Mouse (Mus musculus): ENCODE data around the gene Cryab.

The Cryab gene

DNA sequence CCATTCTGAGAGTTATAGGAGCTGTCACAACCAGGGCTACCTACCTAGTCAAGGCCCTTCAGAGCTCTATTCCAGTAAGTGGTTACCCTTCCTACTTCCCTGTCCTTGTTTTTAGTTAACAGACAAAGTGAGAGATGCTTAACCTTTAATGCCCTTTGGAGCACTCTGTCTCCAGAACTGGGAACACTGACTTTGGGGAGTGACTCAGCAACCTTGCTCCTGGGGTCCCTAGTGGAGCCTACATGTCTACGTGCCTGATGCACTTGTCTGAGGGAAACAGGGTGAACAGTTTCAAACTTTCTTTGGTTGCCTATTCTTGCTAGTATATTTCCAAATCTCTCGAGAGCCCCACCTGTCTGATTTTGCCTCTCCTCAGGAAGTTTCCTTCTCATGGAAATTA, 8.4 kb upstream of the Cryab start:
- no peak for DNase-seq (ENCODE audit: low spot score in 2 of 2)

DNA sequence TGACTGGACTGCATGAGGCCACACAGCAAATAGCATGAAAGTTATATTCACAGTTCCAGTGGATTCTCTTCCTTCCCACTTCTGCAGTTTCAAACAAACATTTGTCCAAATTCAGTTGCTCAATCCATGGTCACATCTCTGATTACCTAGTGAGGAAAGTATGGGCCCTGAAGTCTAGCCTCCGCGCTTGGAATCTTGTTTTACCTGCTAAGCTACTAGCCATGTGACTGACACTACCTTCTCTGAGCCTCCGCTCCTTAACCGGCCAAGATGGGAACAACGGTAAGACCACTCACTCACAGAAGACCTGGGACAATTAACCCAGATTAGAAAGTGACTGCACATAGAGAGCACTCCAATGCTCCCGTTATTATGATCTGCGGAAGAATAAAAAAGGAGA, 5.3 kb upstream of the Cryab start:
- no peak for DNase-seq (ENCODE audit: low spot score in 2 of 2)

DNA sequence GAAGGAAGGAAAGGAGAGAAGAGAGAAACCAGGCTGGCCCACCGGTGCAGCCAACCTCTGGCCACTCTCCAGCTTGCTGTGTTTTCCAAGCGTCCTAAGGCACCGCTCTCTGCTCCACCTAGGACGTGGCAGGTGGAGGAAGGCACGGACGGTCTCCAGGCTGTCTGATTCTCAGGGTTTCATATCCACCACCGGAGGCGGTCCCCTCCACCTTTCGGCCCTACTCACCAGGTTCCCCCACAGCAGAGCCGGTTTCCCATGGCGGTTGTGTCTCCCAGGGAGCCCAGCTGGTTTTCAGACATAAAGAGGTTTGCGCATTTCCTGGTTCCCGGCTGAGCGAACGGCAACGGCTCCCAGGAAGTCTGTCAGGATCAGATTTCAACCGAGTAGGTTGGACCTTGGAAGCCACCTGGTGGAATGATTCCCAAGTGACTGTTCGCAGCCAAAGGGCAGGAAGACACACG, 4.9 kb upstream of the Cryab start, which contains the start of gene 2310030G06Rik:
Gene 2310030G06Rik (minus strand): TSS at position 323 of the 464 bp plus-strand sequence.
- DNase-seq (ENCODE audit: low spot score in 2 of 2) = peak in 1 of 2 experiments; percentile 32

DNA sequence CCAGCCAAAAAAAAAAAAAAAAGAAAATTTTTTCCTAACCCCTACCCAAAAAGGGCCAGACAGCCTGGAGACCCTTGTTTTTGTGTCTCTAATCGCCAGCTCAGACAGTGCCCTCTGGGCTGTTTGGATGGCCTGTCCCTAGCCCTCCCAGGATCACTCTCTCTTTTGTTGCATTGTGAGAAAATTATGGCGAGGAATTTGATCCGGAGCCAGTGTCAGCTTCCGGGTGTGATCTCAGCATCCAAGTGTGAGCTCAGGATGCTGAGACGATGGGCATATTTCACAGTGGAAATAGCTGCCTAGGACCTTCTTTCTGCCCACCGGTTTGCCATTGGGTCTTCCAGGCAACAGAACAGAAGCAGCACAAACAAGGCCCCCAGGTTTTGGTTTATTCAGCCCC, 419 bp upstream of the Cryab start:
- DNase-seq (ENCODE audit: low spot score in 2 of 2) = no peak

DNA sequence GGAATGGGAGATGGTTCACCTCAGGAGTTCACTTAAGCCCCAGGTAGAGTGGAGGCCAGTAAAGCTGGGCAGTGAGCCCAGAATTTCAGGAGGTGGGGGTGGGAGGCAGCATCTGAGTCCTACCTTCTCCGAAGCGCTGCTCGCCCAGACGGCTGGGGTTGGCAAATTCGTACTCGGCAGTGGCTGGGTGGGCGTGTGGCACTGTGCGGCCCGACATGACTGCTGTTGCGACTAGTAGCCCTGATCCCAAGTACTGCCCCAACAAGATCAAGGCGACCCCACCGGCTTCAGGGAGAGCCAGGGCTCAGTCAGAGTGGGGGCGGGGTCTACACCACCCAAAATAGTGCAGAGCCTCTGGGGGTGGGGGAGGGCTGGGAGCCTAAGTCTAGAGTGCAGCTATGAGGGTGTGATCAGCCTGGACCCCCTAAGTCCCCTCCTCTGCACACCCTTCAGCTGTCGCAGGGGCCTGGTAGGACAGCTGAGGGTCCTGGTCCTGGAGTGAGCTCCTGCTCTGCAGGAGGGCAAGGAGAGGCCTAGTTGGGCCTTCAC, 1.0 kb downstream of the Cryab start, which contains the start of gene Hspb2:
Gene Hspb2 (minus strand): TSS at position 301 of the 549 bp plus-strand sequence.
- DNase-seq (ENCODE audit: low spot score in 2 of 2) = no peak

DNA sequence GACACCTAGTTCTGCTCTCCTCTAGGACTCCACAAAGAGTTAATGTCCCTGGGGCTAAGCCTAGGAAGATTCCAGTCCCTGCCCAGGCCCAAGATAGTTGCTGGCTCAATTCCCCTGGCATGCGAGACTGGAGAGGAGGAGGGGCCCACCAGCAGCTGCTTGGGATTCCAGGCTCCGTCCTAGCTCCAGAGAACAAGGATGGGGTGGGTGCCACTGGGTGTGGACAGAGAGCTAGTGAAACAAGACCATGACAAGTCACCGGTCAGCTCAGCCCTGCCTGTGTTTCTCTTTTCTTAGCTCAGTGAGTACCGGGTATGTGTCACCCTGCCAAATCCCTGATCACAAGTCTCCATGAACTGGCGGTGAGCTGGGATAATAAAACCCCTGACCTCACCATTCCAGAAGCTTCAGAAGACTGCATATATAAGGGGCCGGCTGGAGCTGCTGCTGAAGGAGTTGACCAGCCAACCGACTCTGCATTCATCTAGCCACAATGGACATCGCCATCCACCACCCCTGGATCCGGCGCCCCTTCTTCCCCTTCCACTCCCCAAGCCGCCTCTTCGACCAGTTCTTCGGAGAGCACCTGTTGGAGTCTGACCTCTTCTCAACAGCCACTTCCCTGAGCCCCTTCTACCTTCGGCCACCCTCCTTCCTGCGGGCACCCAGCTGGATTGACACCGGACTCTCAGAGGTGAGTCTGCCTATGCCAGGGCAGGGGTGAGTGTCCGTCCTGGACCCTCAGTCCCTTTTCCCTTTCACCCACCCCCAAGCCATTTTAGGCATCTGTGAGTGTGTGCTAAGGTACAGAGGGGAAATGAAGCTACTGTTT, 1.9 kb downstream of the Cryab start:
- DNase-seq (ENCODE audit: low spot score in 2 of 2) = peak; percentile 53 to 63

DNA sequence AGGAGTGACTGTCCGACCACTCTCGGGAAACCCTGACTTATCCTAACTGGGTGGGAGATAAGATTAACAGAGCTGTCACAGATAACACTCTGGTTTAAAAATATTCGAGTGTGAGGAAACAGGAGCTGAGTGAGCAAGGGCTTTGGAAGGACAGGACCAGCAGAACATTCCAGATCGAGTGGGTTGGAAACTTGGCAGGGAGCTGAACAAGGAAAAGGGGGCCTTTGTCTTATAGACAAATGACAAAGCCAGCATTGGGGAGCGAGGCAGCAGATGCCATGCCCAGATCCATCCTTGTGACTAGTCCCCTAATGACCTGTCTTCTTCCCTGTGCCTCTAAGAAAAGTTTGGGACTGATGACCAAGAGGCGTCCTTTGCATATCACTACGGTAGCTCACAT, 2.8 kb downstream of the Cryab start:
- DNase-seq (ENCODE audit: low spot score in 2 of 2) = no peak

DNA sequence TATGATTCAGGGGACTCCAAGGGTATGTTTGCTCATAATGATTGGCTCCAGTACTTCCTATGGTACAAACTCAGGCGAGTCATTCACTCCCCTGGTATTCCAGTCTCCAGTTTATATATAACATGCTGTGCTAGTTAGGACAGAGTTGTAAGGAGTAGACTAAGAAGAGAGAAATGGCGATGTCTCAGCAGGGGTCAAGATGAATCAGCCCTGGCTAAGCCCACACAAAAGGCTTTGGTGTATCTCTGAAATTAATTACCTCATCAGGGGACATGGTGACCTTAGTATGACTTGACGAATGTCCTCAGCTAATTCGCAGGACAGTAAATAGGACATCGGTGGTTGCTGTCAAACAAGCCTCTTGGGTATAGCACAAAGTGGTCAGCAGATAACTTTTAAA, 5.6 kb downstream of the Cryab start:
- DNase-seq (ENCODE audit: low spot score in 2 of 2) = no peak

DNA sequence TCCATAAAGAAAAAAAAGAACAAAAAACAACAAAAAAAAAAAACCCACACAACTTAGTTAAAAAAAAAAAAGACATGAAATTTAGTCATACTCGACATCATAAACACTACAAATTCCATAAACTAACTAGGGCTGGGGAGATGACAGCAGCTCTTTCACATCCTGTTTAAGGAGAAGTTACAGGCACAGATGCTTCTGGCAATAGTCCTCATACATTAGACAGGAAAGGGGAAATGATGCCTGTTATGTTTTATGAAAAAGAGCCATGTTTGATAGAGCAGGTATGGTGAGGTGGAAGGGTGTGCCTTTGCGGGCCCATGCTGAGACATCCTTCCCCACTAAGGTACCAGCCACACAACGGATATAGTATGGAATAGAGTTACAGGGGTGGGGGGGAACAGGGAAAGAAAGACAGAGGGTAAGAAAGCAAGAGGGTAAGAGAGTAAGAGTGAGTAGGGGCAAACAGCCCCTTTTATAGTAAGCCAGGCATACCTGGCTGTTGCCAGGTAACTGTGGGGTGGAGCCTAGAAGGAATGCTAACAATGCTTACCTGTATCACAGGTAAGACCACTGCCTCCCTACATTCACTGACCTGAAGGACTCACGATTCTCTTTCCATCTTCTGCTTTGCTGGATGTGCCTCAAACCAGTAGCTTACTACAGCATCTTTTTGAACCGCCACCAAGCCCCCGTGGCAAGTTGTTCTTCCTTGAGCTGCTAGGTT, 10.6 kb downstream of the Cryab start:
- no peak for DNase-seq (ENCODE audit: low spot score in 2 of 2)

DNA sequence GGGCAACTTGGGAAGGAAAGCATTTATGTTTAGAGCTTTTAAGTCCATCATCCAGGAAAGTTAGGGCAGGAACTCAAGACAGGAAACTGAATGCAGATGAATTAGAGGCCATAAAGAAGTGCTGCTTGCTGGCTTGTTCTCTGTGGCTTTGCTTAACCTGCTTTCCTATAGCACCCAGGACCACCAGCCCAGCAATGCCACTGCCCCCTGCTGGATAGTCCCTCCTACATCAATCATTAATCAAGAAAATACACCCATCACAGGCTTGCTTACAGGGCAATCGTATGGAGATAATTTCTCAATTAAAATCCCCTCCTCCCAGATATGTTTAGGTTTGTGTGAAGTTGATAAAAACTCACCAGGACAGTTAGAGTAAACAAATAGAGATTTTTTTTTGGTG, 12.2 kb downstream of the Cryab start:
- DNase-seq (ENCODE audit: low spot score in 2 of 2) = no peak

DNA sequence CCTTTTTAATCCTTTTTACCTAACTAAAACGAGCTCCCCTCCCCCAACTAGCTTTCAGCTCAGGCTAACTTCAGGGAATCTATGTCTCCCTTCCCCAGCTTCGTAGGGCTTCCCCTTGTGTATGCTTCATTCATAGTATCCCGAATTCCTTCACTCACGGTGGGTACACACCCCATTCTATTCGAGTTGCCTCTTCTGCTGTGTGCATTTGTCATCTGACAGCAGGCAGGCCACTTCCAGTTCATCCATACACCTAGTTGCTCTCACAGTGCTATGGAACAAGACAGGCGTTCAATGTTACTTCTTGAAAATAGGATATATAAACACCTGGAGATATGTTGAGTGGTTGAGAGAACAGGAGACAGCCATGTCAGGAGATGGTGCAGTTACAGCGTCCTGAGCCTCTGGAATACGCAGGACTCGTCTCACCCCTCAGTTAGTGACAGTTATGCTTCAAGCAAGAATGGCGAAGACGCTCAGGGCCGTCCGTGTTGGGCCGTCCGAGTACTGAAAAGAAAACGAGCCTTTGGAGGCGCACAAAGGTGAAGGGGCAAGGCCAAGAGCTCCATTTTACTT, 16.5 kb downstream of the Cryab start:
- DNase-seq (ENCODE audit: low spot score in 2 of 2) = no peak

DNA sequence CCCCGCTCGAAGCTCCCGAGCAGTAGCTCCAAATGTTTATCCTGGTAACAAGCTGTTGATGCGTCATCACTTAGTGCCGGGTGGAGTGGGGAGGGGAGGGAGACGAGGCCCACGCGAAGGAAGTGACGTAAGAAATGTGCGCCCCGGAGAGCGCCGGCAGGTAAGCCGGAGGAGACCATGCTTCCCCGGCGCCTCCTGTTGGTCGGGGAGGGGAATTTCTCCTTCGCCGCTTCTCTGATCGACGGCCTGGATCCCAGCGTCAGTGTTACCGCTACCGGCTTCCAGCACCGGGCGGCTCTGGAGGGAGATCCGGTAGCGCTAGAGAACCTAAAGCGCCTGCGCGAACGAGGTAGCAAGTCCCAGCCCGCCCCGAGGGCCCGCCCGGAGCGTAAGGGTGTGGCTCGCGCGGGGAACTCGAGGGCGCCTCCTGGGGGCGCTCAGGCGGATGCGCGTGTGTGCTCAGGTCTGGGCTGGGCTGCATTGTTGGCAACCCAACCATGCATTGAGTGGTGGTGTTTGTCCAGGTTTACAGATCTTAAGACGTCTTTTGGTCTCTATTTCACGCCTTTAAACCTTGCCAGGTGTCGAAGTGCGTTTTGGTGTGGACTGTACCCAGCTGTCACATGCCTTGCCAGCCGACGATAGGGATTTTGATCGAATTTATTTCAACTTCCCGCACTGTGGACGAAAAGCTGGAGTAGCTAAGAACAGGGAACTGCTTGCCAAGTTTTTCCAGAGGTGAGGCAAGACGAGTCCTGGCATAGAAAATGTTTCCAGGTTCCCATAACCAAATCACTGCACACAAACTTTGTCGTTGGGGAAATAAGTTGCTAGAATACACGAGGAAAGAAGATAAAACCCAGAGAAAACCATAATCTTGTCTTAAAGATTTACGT, 17.2 kb downstream of the Cryab start, which contains the start of gene Fdxacb1:
Gene Fdxacb1 (plus strand): TSS at position 130 of the 896 bp plus-strand sequence.
- DNase-seq (ENCODE audit: low spot score in 2 of 2) = peak; percentile 99 to 100

DNA sequence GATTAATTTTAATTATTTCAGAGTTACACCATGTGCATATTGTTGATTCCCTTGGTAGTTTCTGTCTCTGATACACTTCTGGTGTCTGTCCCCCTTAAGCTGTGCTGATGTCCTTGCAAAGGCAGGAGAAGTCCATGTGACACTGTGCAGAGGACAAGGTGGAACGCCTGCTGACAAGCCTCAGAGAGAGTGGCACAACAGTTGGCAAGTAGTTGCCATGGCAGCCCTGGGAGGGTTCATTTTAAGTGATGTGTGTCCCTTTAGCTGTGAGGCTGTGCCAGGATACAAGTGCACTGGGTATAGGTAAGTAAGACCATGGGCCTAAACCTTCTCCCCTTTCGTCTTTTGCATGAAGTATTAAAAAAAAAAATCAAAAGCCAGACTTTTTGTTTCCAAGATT, 18.9 kb downstream of the Cryab start:
- DNase-seq (ENCODE audit: low spot score in 2 of 2) = no peak

DNA sequence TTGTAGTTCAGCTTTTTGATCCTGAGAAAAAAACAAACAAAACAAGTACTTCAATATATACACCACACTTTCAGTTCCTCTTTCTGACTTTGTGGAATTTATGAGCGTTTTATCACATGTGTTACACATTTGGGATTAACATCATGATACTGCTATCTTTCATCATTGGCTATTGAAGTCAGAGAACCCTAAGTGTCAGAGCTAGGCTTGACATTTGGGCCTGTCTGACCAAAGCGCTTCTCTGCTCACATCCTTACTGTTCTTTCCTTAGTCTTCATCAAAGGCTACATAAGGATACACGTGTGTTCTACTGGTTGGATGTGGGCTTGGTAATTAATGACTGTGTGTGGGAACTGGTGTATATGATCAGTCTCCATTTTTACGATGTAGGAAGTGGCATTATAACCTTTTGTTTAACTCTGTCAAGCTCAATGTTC, 22.9 kb downstream of the Cryab start:
- no peak for DNase-seq (ENCODE audit: low spot score in 2 of 2)

DNA sequence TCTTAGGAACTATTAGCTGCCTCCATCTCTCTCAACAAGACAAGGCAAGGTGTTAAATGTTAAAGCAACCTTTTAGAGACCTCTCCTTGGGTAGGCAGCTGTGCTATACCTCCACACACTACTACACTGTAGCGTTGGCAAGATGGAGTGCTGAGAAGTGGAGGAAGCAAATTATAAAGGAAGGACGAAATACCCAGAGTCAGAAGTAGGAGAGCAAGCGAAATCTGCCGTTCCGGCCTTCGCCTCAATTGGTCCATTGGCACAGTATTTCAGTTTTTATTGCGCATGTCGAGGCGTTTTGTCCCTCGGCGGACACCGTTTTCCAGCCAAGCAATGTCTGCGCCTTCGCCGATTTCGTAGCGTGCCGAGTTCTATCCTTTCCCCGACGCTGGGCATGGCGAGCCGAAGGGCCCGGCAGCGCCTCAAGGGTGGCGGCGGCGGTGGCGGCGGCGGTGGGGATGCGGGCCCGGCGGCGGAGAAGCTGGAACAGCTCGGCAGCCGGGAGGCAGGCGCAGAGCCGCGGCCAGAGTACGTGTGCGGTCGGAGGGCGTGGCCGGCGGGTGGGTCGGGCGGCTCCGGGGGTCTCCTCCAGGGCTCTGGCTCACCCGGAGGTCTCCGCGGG, 24.0 kb downstream of the Cryab start, which contains the start of the genes Alg9 and 1110032A03Rik:
Gene Alg9 (plus strand): TSS at position 29 of the 622 bp plus-strand sequence.
Gene 1110032A03Rik (minus strand): TSS at position 530 of the 622 bp plus-strand sequence.
- peak; percentile 90 to 94 for DNase-seq (ENCODE audit: low spot score in 2 of 2)

DNA sequence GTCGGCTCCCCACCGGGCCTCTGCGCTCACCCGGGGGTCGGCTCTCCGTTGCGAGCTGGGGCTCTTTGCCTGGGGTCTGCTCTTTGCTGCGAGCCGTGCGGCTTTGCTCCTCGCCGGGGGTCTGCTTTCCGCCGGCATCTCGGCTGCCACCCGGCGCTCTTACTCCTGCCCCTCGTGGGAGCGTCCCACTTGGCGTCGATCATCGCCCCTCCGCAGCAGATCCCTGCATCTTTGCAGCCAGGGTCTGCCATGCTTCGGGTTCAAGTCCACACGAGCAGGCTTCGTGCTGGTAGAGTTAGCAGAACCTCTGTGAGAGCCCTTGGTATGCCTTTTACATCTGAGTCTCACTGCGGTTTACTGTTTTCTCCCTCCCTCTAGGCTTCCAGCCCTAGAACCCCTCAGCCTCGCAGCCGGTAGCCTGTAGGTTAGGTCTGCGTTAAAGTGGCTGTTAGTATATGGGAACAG, 24.6 kb downstream of the Cryab start:
- no peak for DNase-seq (ENCODE audit: low spot score in 2 of 2)

DNA sequence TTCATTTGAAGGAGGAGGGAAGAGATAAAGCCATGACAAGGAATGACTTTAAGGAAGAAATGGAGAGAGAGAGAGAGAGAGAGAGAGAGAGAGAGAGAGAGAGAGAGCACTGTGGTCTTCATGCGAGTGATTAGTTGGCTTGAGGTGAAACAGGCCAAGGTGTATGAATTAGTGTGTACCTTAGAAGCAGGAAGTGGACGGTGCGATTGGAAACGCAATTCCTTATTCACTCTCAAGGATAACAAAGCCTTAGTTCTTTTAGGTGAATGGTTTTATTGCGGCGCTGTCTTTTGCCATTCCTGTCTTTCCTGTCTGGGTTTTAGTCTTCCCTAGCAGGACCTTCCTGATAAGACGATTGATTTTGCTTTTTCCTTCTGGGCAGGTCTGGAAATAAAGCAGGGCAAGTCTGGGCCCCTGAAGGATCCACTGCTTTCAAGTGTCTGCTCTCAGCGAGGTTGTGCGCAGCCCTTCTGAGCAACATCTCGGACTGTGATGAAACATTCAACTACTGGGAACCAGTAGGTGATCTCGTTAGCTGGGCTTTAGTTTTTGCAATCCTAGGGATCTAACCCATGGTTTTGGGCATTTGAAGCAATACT, 25.1 kb downstream of the Cryab start:
- DNase-seq (ENCODE audit: low spot score in 2 of 2) = no peak

DNA sequence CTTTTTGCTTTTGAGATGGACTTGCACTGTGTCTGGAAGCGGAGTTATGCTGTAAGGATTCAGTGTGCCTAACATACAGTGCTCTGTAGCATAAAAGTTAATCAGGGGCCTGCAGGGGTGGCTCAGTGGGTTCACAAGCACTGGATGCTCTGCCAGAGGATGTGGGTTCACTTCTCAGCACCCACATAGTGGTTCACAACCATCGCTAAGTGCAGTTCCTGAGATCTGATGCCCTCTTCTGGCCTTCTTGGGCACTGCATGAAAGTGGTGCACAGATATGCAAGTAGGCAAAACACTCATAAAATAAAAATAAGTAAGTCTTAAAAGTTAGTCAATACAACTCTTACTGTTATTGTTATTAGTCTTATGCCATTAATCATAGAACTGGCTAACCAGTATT, 31.0 kb downstream of the Cryab start:
- peak; percentile 25 to 46 for DNase-seq (ENCODE audit: low spot score in 2 of 2)

DNA sequence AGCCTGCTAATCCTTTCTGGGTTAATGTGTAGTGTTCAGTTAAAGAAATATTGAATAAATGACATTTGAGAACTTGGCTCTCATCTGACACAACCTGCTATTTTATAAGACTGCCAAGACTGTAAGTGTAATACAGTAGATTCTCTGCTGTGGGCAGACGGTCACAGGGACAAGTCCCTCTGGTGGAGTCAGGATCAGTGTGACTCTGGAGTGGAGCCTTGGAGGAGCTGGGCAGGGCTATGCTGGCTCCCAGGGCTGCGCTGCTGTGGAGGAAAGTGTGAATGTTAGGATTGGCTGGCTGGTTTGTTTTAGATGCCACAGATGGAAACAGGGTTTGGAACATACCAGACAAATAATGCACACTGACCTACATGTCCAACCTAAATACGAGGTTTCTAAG, 44.1 kb downstream of the Cryab start:
- no peak for DNase-seq (ENCODE audit: low spot score in 2 of 2)

DNA sequence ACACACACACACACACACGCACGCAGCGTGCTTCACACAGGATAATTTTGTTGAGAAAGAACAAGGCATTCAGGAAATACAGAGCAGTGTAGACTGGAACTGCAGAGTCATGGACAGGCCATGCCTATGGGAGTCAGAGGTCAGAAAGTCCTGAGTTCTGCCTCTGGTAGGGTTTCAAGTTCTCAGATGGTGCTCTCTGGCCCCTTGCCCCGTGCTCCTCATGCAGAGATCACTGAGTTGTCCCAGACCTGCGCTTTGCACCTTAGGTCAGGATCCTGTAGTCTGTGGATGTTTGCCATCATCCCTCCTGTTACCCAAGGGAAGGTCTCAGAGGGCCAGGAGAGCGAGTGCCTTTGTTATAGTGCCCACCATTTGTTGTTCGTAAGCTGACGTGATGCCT, 45.7 kb downstream of the Cryab start:
- DNase-seq (ENCODE audit: low spot score in 2 of 2) = no peak
